Mouse (Mus musculus): ENCODE results near the gene Plxnb1. TPM values are rescaled to one million over a fixed set of nuclear protein-coding genes. Genes with fewer than 3 reads are reported as not detected.

Gene Plxnb1
- polyA plus RNA-seq, 1 experiment from 2014 or later = 19.4 TPM

GRCm38 (mm10) chr9:109080516-109080915, 14.7 kb upstream of the Plxnb1 start:
- Histone ChIP-seq H3K4me1 (peaks cover 21% of the 10 kb centered on the region), H3K4me3 (replicated peaks) (no peak overlapping the region), H3K9me3 (replicated peaks) (no peaks in the 10 kb centered on the region), H3K9ac (no peak overlapping the region), H3K36me3 (peaks cover 29% of the 10 kb centered on the region), H3K27ac (no peak overlapping the region), H3K4me2 (no peak overlapping the region), H3K27me3 (no peaks in the 10 kb centered on the region)
- no peak for ATAC-seq (replicated peaks; ENCODE audit: low FRiP score)
- 92% methylated on average over 3 of the region's 3 CpGs for whole genome bisulfite sequencing

GRCm38 (mm10) chr9:109081749-109082123, 13.5 kb upstream of the Plxnb1 start:
- peak overlapping the region; percentile 82 for H3K27ac ChIP-seq
- peaks cover 29% of the 10 kb centered on the region for H3K36me3 ChIP-seq
- 2% methylated on average over 11 of the region's 11 CpGs for WGBS
- peak overlapping the region; percentile 81 for H3K9ac ChIP-seq
- peak overlapping the region; percentile 66 for H3K4me2 ChIP-seq
- peaks cover 21% of the 10 kb centered on the region for H3K4me1 ChIP-seq
- H3K4me3 ChIP-seq (replicated peaks) = peak overlapping the region; percentile 81
- no peaks in the 10 kb centered on the region for H3K27me3 ChIP-seq
- no peaks in the 10 kb centered on the region for H3K9me3 ChIP-seq (replicated peaks)
- ATAC-seq (replicated peaks; ENCODE audit: low FRiP score) = peak; percentile 16; the same call in 1 of the 2 replicates

GRCm38 (mm10) chr9:109082124-109082800, 12.9 kb upstream of the Plxnb1 start, which contains the start of the genes Ccdc51 and Tma7:
TSS of gene Ccdc51 (plus strand) at chr9:109082493.
TSS of gene Tma7 (minus strand) at chr9:109082587.
- Histone ChIP-seq H3K27ac (peak within 1 kb of the TSS; percentile 82), H3K36me3 (peaks cover 29% of the 10 kb centered on the region), H3K9me3 (replicated peaks) (no peaks in the 10 kb centered on the region), H3K4me3 (replicated peaks) (peak within 1 kb of the TSS; percentile 81), H3K4me2 (peak within 1 kb of the TSS; percentile 66), H3K9ac (peak within 1 kb of the TSS; percentile 81), H3K4me1 (peaks cover 21% of the 10 kb centered on the region), H3K27me3 (no peaks in the 10 kb centered on the region)
- ATAC-seq (replicated peaks; ENCODE audit: low FRiP score) = peak; percentile 97
- WGBS = under 1% methylated on average over 37 of the region's 37 CpGs

- Histone ChIP-seq H3K27ac (no peak overlapping the region), H3K9ac (no peak overlapping the region), H3K36me3 (peaks cover 17% of the 10 kb centered on the region), H3K4me3 (replicated peaks) (no peak overlapping the region), H3K27me3 (no peaks in the 10 kb centered on the region), H3K4me2 (no peak overlapping the region), H3K9me3 (replicated peaks) (no peaks in the 10 kb centered on the region), H3K4me1 (peaks cover 35% of the 10 kb centered on the region)
- no peak for ATAC-seq (replicated peaks; ENCODE audit: low FRiP score)
- 15% methylated on average over 2 of the region's 2 CpGs for WGBS
These were observed 10.3 kb upstream of the Plxnb1 start for GRCm38 (mm10) chr9:109084922-109085321.

GRCm38 (mm10) chr9:109087987-109088386, 7.2 kb upstream of the Plxnb1 start:
- H3K27ac ChIP-seq = 0 out of 2 replicates have a peak overlapping the region, but pooled peaks have one; percentile 37
- H3K9ac ChIP-seq = no peak overlapping the region
- no peak overlapping the region for H3K4me3 ChIP-seq (replicated peaks)
- H3K27me3 ChIP-seq = no peaks in the 10 kb centered on the region
- no peak overlapping the region for H3K4me2 ChIP-seq
- no peaks in the 10 kb centered on the region for H3K9me3 ChIP-seq (replicated peaks)
- 0 out of 2 replicates have a peak, but pooled peaks have one; percentile 44 for ATAC-seq (replicated peaks; ENCODE audit: low FRiP score)
- peaks cover 17% of the 10 kb centered on the region for H3K36me3 ChIP-seq
- peaks cover 39% of the 10 kb centered on the region for H3K4me1 ChIP-seq
- WGBS = 11% methylated on average over 5 of the region's 5 CpGs

- 50% methylated on average over 15 of the region's 15 CpGs for WGBS
- no peak for ATAC-seq (replicated peaks; ENCODE audit: low FRiP score)
- H3K9ac ChIP-seq = no peak overlapping the region
- peaks cover 17% of the 10 kb centered on the region for H3K36me3 ChIP-seq
- H3K9me3 ChIP-seq (replicated peaks) = no peaks in the 10 kb centered on the region
- H3K4me1 ChIP-seq = peaks cover 54% of the 10 kb centered on the region
- no peak overlapping the region for H3K4me2 ChIP-seq
- H3K4me3 ChIP-seq (replicated peaks) = no peak overlapping the region
- peak overlapping the region; percentile 68 for H3K27ac ChIP-seq
- H3K27me3 ChIP-seq = no peaks in the 10 kb centered on the region
These were observed 4.7 kb upstream of the Plxnb1 start for GRCm38 (mm10) chr9:109090446-109090845.

- Histone ChIP-seq H3K36me3 (peaks cover 17% of the 10 kb centered on the region), H3K27ac (no peak overlapping the region), H3K4me1 (peaks cover 63% of the 10 kb centered on the region), H3K4me2 (no peak overlapping the region), H3K9me3 (replicated peaks) (no peaks in the 10 kb centered on the region), H3K4me3 (replicated peaks) (no peak overlapping the region), H3K27me3 (no peaks in the 10 kb centered on the region), H3K9ac (no peak overlapping the region)
- no peak for ATAC-seq (replicated peaks; ENCODE audit: low FRiP score)
- WGBS = 89% methylated on average over 8 of the region's 8 CpGs
These were observed 3.4 kb upstream of the Plxnb1 start for GRCm38 (mm10) chr9:109091802-109092201.

- Histone ChIP-seq H3K9ac (no peak overlapping the region), H3K4me3 (replicated peaks) (no peak overlapping the region), H3K27me3 (no peaks in the 10 kb centered on the region), H3K36me3 (peaks cover 17% of the 10 kb centered on the region), H3K4me2 (no peak overlapping the region), H3K27ac (peak overlapping the region; percentile 62; the same call in 1 of the 2 replicates), H3K4me1 (peaks cover 67% of the 10 kb centered on the region), H3K9me3 (replicated peaks) (no peaks in the 10 kb centered on the region)
- 52% methylated on average over 6 of the region's 6 CpGs for WGBS
- ATAC-seq (replicated peaks; ENCODE audit: low FRiP score) = no peak
These were observed 2.4 kb upstream of the Plxnb1 start for GRCm38 (mm10) chr9:109092799-109093198.

- H3K4me1 ChIP-seq = peaks cover 72% of the 10 kb centered on the region
These were observed 1.2 kb upstream of the Plxnb1 start for GRCm38 (mm10) chr9:109093786-109094552.

GRCm38 (mm10) chr9:109094553-109095136, 544 bp upstream of the Plxnb1 start:
- peak; percentile 20 for ATAC-seq (replicated peaks; ENCODE audit: low FRiP score)
- Histone ChIP-seq H3K4me1 (peaks cover 79% of the 10 kb centered on the region), H3K27me3 (no peaks in the 10 kb centered on the region), H3K4me2 (peak overlapping the region; percentile 86), H3K4me3 (replicated peaks) (peak overlapping the region; percentile 67), H3K9me3 (replicated peaks) (no peaks in the 10 kb centered on the region), H3K36me3 (peaks cover 15% of the 10 kb centered on the region), H3K27ac (peak overlapping the region; percentile 98), H3K9ac (peak overlapping the region; percentile 84)
- under 1% methylated on average over 21 of the region's 21 CpGs for WGBS

More at GRCm38 (mm10) chr9:109093786-109094552, 1.2 kb upstream of the Plxnb1 start:
- Histone ChIP-seq H3K27ac (peak overlapping the region; percentile 98), H3K9me3 (replicated peaks) (no peaks in the 10 kb centered on the region), H3K27me3 (no peaks in the 10 kb centered on the region), H3K4me2 (peak overlapping the region; percentile 86), H3K36me3 (peaks cover 17% of the 10 kb centered on the region), H3K4me3 (replicated peaks) (peak overlapping the region; percentile 67), H3K9ac (peak overlapping the region; percentile 84; the same call in 1 of the 2 replicates)
- WGBS = 9% methylated on average over 11 of the region's 11 CpGs
- ATAC-seq (replicated peaks; ENCODE audit: low FRiP score) = 0 out of 2 replicates have a peak, but pooled peaks have one; percentile 0

- 20% methylated on average over 9 of the region's 9 CpGs for WGBS
- H3K4me2 ChIP-seq = peak overlapping the region; percentile 86
- no peaks in the 10 kb centered on the region for H3K9me3 ChIP-seq (replicated peaks)
- peak overlapping the region; percentile 84 for H3K9ac ChIP-seq
- H3K4me1 ChIP-seq = peaks cover 75% of the 10 kb centered on the region
- H3K27ac ChIP-seq = peak overlapping the region; percentile 98
- no peaks in the 10 kb centered on the region for H3K27me3 ChIP-seq
- H3K4me3 ChIP-seq (replicated peaks) = peak overlapping the region; percentile 67
- peaks cover 21% of the 10 kb centered on the region for H3K36me3 ChIP-seq
- ATAC-seq (replicated peaks; ENCODE audit: low FRiP score) = no peak
These were observed 1.1 kb downstream of the Plxnb1 start for GRCm38 (mm10) chr9:109096251-109096661.

Measured in kidney, embryonic 15.5 days (tissue).